Mouse (Mus musculus) kidney, adult 11 months (tissue): Measurements from ENCODE around the gene Thap7.
"Not testable (repeated sequence)": the region's sequence is repeated elsewhere in the genome, so short reads cannot be mapped to it uniquely, and the experiment has no call there.

Experiments
- DNase-seq: peaks from one replicate; pipeline ENCODE4 v3.0.0; 2022

Thap7 gene

GRCm38 (mm10) chr16:17529981-17530586, 852 bp downstream of the Thap7 start:
- peak; percentile 23 for DNase-seq

GRCm38 (mm10) chr16:17528276-17528675, 2.7 kb downstream of the Thap7 start:
- no peak for DNase-seq

- no peak for DNase-seq
Measured at GRCm38 (mm10) chr16:17527606-17528005, 3.3 kb downstream of the Thap7 start.

- DNase-seq, result peak; percentile 61
Measured at GRCm38 (mm10) chr16:17526223-17526622, 4.7 kb downstream of the Thap7 start.

GRCm38 (mm10) chr16:17525524-17525923, 5.4 kb downstream of the Thap7 start:
- DNase-seq, result no peak

- no peak for DNase-seq
Measured at GRCm38 (mm10) chr16:17524156-17524555, 6.8 kb downstream of the Thap7 start.

GRCm38 (mm10) chr16:17518910-17519309, 12.0 kb downstream of the Thap7 start:
- no peak for DNase-seq

GRCm38 (mm10) chr16:17511431-17511830, 19.5 kb downstream of the Thap7 start:
- no peak for DNase-seq

- DNase-seq, result peak; percentile 61
Measured at GRCm38 (mm10) chr16:17510686-17511085, 20.2 kb downstream of the Thap7 start.

GRCm38 (mm10) chr16:17510143-17510542, 20.8 kb downstream of the Thap7 start:
- DNase-seq, result no peak

- DNase-seq, result no peak
Measured at GRCm38 (mm10) chr16:17509240-17509597, 21.7 kb downstream of the Thap7 start.

GRCm38 (mm10) chr16:17508546-17509239, 22.2 kb downstream of the Thap7 start, which contains the start of gene Lztr1:
Lztr1 (plus strand) TSS chr16:17508688.
- DNase-seq, result peak; percentile 90

GRCm38 (mm10) chr16:17508031-17508430, 22.9 kb downstream of the Thap7 start:
- DNase-seq, result not testable (repeated sequence)

- peak; percentile 69 for DNase-seq
Measured at GRCm38 (mm10) chr16:17507018-17507552, 23.9 kb downstream of the Thap7 start.

GRCm38 (mm10) chr16:17502681-17503080, 28.3 kb downstream of the Thap7 start:
- no peak for DNase-seq

GRCm38 (mm10) chr16:17499249-17499883, 31.6 kb downstream of the Thap7 start:
- no peak for DNase-seq

GRCm38 (mm10) chr16:17496499-17497305, 34.2 kb downstream of the Thap7 start:
- peak; percentile 33 for DNase-seq

- DNase-seq, result no peak
Measured at GRCm38 (mm10) chr16:17491896-17492561, 38.9 kb downstream of the Thap7 start.

- DNase-seq, result no peak
Measured at GRCm38 (mm10) chr16:17491154-17491553, 39.8 kb downstream of the Thap7 start.

GRCm38 (mm10) chr16:17489469-17490111, 41.3 kb downstream of the Thap7 start, which contains the start of gene Aifm3:
Aifm3 (plus strand) TSS chr16:17489611.
- DNase-seq, result no peak
